Mouse (Mus musculus): ENCODE results near the gene Mus81.

Gene Mus81

DNA sequence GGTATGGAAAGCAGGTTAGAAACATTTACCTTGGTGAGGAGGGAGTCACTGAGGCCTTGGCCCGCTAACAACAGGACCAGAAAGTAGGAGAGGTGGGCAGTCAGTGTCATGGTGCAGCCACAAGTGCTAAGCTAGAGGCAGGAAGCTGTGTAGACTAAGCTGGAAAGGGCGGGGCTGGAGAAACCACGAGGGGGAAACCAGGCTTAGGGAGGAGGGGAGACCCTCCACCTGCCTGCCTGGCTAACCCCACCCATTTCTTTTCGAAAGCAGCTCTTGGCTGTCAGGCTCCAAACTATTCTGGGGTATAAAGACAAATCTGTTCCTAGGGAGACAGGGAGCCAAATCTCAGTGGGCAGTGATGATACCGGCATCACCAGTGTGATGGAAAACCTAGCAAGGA, 19.8 kb downstream of the Mus81 start, which contains the start of gene Ctsw:
Gene Ctsw, minus strand, starts transcription at position 134 of the 400 bp plus-strand sequence.
- no peak for DNase-seq (ENCODE audit: low spot score)

DNA sequence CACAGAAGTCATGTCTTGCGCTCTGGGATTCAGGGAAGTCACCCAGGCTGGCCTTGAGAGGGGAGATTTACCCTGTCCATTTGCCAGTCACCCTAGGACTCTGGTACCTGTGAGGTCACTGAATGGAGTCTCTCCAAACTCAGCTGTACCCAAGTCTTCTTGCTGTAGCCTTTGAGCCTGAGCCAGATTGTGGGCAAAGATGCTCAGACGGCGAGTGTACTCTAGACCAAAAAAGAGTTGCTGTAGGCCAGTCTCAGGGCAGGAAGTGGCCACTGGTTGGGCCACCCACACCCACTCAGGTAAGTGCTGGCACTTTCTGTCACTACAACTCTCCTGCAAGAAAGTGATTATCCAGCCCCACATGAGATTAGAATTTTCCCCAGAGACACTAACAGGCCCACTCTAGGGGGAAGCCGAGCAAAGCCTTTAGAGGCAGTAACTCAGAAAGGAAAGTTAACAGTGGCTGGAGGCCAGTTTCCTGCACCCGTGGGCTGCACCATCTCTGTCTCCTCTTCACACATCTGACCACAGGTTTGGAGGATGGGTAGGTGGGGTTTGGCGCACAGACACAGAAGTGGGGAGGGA, 21.2 kb downstream of the Mus81 start:
- no peak for DNase-seq (ENCODE audit: low spot score)

DNA sequence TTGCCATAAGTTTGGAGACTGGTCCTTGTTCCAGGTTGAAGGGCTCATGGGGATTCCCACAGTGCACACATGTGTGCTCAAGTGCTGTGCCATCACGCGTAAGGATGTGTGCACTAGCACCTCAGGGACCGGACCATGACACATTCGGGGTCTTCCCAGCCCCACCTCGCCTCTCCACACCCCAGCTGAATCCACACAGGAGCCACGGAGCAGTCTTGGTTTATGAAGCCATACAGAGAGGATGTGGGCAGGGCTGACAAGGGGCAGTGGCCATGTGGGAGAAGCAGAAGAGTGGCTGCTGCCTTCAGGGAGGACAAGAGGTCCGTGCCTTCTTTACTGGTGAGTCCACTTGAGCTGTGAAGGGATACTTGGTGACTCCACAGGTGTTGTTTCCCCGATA, 23.2 kb downstream of the Mus81 start:
- DNase-seq (ENCODE audit: low spot score) = no peak

DNA sequence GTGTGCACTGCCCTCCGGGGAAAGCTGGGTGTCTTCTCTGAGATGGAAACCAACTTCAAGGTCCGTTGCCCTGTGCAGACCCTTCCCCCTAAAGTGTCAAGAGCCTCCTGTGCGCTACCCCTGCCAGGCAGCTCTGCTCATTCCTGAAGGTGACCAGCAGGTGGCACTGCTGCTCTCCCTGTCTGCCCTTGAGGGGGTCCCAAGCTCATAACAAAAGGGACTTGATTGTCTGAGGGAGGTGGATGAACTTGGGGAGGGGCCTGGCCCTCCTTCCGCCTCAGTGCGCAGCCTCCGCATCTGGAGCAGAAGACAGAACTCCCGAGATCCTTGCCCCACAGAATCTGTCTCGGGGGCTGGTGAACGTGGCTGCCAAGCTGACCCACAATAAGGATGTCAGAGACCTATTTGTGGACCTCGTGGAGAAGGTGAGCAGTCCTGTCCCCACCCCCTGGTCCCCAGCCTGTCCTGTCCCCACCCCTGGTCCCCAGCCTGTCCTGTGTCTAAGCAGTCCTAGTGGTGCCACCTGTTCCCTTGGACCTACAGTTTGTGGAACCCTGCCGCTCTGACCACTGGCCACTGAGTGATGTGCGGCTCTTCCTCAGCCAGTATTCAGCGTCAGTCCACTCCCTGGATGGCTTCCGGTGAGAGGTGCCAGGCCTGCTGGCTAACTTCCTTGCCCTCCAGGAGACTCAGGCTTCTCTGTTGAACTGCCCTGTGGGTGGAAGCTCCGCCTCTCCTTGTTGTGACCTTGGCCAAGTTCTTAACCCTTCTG, 24.2 kb downstream of the Mus81 start:
- peak; percentile 54 for DNase-seq (ENCODE audit: low spot score)

DNA sequence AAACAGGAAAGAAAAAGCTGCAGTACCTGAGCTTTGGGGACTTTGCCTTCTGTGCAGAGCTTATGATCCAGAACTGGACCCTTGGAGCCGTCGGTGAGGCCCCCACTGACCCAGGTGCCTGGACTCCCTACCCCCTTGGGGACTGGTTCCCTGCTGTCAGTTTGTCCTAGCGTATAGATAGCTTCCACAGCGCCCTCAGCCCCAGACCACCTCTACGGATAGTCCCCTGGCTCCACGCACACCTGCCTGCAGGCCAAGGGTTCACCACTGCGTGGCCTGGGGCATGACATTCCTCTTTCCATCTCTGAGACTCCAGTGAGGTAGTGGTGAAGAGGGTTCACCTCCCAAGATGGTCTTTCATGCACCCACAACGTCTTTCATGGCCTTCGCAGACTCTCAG, 25.0 kb downstream of the Mus81 start:
- no peak for DNase-seq (ENCODE audit: low spot score)

DNA sequence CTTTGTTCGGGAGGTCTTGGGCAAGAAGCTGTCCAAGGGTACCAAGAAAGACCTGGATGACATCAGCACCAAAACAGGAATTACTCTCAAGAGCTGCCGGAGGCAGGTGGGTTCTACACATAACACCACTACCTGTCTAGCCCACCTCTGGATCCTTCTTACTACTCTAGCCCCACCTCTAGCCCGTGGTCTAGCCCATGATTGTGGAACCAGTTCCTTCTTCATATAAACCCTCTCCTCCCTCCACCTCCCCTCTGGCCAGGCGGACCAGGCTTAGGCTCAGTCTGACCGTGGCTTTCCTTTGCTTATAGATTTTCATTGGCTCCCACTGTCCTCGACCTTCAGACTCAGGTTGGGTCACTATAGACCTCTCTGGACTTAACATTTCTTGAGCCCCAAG, 26.8 kb downstream of the Mus81 start:
- no peak for DNase-seq (ENCODE audit: low spot score)

DNA sequence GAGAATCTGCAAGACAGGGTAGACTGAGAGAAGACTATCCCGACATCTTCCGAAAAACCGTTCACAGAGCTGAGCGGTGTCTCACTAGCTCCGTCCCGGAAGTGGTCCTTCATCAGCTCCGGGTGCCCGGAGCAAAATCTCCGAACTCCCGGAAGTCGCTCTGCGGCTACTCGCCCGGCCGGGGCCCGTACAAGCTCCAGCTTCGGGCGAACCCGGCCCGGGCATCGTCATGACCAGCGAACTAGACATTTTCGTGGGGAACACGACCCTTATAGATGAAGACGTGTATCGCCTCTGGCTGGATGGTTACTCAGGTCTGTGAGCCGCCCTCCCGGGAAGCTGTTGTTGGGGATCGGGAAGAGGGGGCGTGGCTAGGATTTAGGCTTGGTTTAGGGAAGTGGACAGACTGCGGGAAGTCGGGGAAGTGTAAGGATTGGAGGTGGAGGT, 27.7 kb downstream of the Mus81 start, which contains the start of gene Fibp:
Gene Fibp, plus strand, starts transcription at position 151 of the 447 bp plus-strand sequence.
- peak; percentile 86 for DNase-seq (ENCODE audit: low spot score)

DNA sequence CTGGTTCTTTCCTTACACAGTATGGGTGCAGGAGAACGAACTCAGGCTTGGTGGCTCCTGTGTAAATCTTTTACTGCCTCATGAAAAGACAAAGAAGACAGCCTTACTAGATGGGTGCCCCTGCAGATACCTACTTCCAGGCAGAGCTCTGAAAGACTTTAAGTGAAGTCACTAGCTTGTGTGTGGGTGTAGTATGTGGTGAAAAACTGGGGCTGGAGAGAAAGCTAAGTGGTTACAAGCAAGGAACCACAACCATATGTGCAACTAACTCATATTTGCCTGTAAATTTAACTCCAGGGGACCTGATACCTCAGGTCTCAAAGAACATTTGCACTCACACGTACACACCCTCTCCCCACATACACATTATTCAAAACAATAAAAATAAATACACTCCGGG, 28.3 kb downstream of the Mus81 start:
- DNase-seq (ENCODE audit: low spot score) = no peak

DNA sequence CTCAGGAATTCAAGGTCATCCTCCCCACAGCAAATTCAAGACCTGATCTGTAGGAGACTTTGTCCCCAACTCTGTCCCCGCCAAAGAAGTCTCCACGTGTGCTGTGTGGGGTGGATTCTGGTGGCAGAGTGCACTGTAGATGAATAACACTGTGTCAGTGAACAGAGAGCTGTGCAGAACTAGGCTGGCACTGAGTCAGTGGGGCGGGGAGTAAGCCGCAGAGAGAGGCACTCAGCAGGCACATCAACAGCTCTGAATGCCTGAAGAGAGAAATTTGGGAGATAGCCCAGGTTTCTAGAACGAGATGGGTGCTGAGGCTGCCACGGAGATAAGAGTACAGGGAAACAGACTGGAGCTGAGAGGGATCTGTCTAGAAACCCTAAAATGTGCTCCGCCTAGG, 29.2 kb downstream of the Mus81 start:
- no peak for DNase-seq (ENCODE audit: low spot score)

DNA sequence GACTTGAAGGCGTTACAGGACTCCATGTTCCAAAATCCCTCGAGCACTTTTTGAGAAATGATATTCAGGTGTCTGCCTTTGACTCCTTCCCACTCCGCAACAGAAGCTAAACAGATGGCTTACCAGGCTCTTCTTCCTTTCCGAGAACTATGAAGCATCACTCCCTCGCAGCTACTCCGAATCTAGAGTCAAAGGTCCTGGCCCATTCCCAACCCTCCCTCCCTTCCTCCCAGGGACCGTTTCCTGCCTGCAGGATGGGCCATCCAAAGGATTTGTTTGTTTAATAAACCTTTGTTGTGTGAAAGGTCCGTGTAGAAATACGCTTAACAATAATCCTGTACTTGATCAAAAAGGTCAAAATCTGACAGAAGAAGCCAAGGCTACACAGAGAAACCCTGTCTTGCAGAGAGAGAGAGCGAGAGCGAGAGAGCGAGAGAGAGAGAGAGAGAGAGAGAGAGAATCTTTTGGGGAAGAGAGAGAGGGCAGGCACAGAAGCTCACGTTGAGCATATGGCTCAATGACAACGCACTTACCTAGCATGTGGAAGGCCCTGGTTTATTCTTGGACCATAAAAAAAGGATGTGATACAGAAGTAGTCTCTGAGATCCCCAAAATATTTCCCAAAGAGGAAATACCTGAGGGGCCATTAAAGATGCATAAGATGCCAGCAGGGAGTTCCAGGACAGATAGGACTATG, 30.3 kb downstream of the Mus81 start, which contains the start of gene Ccdc85b:
Gene Ccdc85b, minus strand, starts transcription at position 149 of the 697 bp plus-strand sequence.
- no peak for DNase-seq (ENCODE audit: low spot score)

DNA sequence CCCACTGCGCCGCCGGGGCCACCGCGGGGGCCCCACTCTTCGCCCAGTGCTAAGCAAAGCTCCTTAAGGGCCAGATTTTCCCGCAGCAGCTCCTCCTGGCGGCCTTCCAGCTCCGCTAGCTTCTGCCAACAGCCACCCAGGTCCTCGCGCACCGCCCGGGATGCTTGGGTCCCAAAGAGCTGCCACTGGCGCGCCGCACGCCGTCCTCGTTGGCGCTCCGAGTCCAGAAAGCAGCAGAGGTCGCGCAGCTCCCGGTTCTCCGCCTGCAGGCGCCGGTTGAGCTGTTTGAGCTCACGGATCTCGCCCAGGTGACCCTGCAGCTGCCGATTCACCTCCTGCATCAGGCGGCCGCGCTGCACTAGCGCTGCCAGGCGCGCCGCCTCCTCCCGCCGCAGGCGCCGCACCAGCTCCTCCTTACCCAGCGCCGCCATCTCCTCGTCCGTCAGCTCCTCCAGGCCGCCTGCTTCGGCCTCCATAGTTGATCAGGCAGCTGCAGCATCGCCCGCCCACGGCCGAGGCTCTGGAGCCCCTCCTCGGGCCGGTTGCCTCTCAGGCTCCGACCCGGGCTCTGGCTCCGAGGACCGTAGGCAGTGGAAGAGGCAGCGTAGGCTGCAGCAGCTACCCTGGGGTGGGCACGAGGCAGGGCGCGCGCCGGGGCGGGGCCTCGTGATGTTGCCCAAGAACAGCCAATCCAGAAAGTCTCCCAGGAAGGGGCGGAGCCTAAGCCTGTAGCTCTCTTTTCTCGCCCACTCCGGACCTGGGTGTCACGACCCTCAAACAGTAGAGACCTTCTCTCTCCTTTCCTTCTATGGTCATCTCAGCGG, 31.1 kb downstream of the Mus81 start:
- DNase-seq (ENCODE audit: low spot score) = peak; percentile 93

DNA sequence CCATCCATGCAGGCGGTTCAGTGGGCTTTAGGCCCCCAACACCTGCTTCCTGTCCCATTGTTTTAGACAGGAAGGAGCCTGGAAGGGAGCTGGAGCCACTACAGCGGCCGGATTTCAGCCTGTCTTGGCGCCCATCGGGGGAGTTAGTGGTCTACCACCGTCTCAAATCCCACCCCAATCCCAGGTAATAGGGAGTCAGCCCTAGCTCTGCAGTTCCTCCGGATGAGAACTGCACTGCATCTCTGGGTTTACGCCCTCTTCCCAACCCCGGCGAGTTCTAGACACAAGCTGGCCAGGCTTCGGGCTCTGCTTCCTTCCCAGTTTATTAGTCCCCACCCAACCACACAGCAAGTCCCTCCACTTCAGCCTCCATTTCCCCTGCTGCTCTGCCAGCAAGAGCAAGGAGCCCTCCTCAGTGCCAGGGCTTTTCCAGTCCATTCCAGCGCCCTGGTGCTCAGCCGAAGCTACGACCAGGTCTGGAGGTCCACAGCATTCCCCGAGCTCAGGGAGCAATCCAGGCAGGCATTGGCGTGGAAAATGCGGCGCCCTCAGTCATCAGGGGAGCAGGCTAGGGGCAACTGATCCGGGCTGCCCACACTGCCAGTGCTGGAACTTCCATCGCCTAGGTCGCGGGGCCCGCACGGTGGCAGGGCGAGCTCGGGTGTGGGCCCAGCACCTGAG, 31.8 kb downstream of the Mus81 start:
- no peak for DNase-seq (ENCODE audit: low spot score)

DNA sequence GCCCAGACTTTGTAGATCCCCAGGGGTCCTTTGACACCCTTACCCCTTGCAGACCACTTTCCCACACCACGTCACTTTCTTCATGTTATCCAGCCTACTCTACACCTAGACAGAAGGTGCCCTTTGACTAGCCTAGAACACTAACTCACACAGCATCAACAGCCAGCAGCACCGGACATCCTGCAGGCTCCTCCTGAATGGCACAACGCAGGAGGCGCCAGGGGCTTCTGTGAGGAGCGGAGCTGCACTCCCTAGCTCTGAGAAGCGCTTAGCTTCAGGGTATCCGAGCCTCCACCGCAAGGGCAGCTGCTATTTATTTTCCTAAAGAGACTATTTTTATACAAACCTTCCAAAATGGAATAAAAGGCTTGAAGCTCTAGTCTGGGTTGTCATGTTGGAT, 32.6 kb downstream of the Mus81 start:
- DNase-seq (ENCODE audit: low spot score) = no peak

DNA sequence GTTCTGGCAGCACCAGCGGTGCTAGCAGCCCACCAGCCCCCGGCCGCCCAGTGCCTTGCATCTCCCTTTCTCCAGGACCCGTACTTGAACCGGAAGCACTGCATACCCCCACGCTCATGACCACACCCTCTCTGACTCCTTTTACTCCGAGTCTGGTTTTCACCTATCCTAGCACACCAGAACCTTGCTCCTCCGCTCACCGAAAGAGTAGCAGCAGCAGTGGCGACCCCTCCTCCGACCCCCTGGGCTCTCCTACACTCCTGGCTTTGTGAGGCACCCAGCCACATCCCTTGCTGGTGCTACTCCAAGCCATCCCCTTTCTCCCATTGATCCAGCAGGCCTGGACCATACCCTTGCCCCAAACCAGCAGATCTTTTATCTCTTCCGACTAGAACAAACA, 33.2 kb downstream of the Mus81 start:
- DNase-seq (ENCODE audit: low spot score) = no peak

DNA sequence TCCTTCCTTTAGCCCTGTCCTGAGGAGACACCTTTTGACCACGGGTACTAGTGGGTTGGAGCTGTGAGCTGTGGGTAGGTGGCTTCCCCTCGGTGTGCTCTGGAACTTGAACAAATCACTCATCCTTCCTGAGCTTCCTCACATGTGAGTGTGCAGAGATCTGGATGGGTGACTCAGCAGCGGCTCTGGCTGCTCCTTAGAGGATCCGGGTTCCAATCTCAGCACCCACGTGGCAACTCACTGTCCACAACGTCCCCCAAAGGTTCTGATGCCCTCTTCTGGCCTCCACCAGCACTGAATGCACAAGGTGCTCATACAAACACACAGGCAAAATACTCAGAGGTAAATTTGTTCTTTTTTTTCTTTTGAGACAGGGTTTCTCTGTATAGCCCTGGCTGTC, 36.4 kb downstream of the Mus81 start:
- DNase-seq (ENCODE audit: low spot score) = no peak

DNA sequence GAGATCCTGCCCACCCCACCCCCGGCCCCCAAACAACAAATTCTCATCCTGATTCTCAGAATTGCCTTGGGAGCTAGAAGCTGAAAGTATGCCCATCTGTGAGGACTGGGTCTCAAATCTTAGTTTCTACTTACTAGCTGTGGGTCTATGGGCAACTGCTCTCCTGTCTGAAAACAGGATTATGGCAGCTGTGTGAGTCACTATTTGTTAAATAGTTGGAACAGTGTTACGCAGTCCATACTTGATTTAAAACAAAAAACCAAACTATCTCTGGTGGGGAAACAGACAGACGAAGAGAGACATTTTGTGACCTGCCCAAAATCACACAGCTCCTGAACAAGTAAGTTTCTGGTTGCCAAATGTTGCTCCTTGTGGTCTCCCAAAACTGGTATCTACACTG, 38.5 kb downstream of the Mus81 start:
- DNase-seq (ENCODE audit: low spot score) = no peak

DNA sequence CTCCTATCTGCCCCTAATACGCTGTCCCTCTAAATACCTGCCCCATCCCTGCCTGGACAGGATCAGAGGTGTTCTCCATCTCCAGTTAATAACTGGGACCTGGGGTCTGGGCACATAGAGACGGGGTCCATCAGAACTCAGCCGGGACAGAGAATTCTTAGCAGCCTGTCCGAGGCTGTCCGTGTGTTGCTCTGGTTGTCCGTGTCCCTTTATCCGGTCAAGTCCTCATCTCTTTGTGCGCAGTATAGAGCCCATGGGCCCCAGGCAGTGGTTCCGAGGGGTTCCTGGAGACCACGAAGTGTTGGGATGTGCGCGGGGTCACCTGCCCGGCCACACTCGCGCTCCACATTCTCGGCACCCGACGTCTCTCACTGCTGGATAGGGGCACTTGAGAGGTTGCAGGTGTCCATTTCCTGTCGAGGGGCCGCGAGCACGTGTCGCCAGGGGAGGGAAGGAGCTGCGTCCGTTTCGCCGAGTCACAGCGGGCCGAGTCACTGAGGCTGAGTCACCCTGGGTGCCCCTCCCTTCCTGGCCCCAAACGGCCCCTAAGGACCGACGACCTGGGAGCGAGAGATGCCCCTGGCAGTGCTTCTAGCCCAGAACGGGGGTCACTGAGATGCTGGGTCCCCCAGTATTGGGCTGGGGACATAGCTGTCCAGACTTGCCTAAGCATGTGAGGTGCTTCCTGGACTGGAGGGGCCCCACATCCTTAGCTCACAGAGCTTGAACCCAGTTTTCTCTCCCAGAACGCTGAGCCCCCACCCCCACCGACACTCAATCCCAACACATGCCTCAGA, 39.6 kb downstream of the Mus81 start:
- no peak for DNase-seq (ENCODE audit: low spot score)

DNA sequence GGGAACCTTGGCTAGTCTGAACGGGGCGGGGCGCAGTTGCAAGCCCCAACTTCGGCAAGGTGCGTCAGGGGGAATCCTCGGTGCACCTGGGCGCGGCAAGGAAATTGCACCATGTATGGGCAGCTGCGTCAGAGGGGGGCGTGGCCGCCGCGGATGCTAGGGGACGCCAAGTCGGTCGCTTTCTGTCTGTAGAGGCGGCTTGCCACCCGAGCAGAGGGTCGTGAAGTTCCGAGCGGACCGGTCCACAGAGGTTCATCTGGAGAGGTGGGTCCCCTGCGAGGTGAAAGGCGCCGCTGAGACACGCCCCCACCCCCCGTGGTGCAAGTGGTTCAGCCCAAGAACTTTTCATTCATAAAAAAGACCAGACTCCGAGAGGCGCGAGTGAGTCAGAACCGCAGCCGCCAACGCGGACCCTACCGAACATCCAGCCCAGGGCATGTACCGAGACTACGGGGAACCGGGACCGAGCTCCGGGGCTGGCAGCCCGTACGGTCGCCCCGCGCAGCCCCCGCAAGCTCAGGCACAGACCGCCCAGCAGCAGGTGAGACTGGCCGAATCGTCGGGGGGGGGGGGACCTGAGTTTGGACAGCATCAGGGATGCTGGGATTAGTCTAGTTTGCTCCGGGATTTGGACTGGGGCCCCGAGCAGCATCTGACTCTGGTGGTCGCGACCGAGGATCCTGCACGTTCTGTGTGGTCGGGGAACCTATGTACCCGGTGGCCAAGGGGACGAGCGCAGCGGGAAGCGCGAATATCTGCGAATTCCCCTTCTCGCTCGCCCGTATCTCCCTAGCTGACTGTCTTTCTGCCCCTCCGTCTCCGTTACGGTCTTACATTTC, 40.5 kb downstream of the Mus81 start, which contains the start of gene Fosl1:
Gene Fosl1, plus strand, starts transcription at position 33 of the 839 bp plus-strand sequence.
- DNase-seq (ENCODE audit: low spot score) = peak; percentile 64

DNA sequence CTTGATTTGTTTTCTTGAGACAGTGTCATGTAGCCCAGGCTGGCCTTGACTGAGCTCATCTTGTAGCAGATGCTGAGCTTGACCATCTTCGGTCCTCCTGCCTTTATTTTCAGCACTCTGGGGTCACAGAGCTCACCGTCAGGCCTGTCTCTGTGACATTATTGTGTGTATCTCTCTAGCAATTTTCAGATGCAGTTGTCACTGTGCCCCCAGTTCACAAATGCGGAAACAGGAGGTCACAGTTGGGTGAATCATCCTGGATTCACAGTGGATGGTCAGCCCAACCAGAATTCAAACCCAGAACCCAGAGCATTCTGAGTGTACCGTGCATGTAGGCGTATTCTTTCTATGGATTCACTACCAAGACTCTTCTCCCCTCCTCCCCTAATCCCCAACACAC, 42.5 kb downstream of the Mus81 start:
- DNase-seq (ENCODE audit: low spot score) = no peak

DNA sequence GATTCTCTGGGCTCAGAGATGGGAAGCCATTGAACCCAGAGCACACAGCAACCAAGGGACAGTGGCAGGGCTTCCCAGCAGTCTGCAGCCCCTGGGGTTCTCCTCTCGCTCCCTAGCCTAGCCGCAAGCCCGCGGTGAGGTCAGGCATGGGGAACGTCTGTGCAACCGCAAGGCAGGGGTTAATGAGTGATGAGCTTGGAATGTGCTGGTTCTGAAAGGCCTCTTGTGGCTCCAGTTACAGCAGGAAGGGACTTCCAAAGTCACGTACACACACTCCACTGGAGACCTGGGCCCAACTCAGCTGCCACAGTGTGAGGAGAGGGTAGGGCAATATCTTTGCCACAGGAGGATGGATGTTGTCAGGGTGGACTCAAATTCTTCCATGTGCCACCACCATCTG, 43.2 kb downstream of the Mus81 start:
- DNase-seq (ENCODE audit: low spot score) = no peak

Data from ovary, postnatal 36 days (tissue).